Mouse (Mus musculus) liver, embryonic 11.5 days (tissue): Measurements from ENCODE around the gene Samd11. TPM values are rescaled to one million over a fixed set of nuclear protein-coding genes. Genes with fewer than 3 reads are reported as not detected.
A peak's percentile ranks its signal among the peaks of the same experiment; 100 is the strongest.

ENCODE experiments used
- ATAC-seq: fragments of 200-750 bp; cut with Nextera tagmentation; replicated peaks from 2 replicates; pipeline ENCODE4 v1.8.0; 2017; ENCODE audit warnings: moderate number of reproducible peaks, mild to moderate bottlenecking, moderate TSS enrichment, moderate library complexity; ENCODE audit not compliant: low FRiP score
- DNase-seq: peaks from one replicate; pipeline ENCODE4 v3.0.0-alpha.2; 2017; ENCODE audit warnings: low spot score
- H3K27ac ChIP-seq: fragments of 300-500 bp; sonication (generic); 2 replicates; pipeline ENCODE4 v1.5.1; 2014; ENCODE audit warnings: mild to moderate bottlenecking, low read depth, low read length, control low read depth
- H3K27me3 ChIP-seq: fragments of 300-500 bp; sonication (generic); replicated peaks from 2 replicates; pipeline ENCODE4 v1.6.1; 2014; ENCODE audit warnings: low read length, mixed read lengths; ENCODE audit not compliant: control insufficient read depth, insufficient read depth
- H3K36me3 ChIP-seq: fragments of 300-500 bp; sonication (generic); 2 replicates; pipeline ENCODE4 v1.6.1; 2014; ENCODE audit warnings: mild to moderate bottlenecking, low read length, moderate library complexity, mixed read lengths; ENCODE audit not compliant: control insufficient read depth, insufficient read depth
- H3K4me1 ChIP-seq: fragments of 300-500 bp; sonication (generic); replicated peaks from 2 replicates; pipeline ENCODE4 v1.6.1; 2014; ENCODE audit warnings: low read length, mixed read lengths; ENCODE audit not compliant: control insufficient read depth, insufficient read depth
- H3K4me2 ChIP-seq: fragments of 300-500 bp; sonication (generic); 2 replicates; pipeline ENCODE4 v1.6.1; 2014; ENCODE audit warnings: mild to moderate bottlenecking, control low read depth, moderate library complexity
- H3K4me3 ChIP-seq: fragments of 300-500 bp; sonication (generic); 2 replicates; pipeline ENCODE4 v1.5.1; 2014; ENCODE audit warnings: low read depth, low read length, control low read depth
- H3K9ac ChIP-seq: fragments of 300-500 bp; sonication (generic); 2 replicates; pipeline ENCODE4 v1.6.1; 2014; ENCODE audit warnings: low read depth, low read length, control low read depth
- H3K9me3 ChIP-seq: fragments of 300-500 bp; sonication (generic); 2 replicates; pipeline ENCODE4 v1.6.1; 2016; ENCODE audit warnings: low read length, inconsistent platforms, mixed read lengths; ENCODE audit not compliant: control insufficient read depth
- WGBS: fragments of 180-500 bp; shearing (Covaris S2); extraction: QIAGEN DNeasy Blood & Tissue Kit; methylation state at CpG from one replicate; pipeline ENCODE4 v1.1.7; 2014; 5-methylcytosine and 5-hydroxymethylcytosine counted together
- polyA plus RNA-seq: library from polyadenylated mRNA; unstranded; fragments of >200 nt; fragmentation: Nextera tagmentation; extraction: Ambion mirVana; gene quantifications from 2 replicates; pipeline ENCODE4 v1.2.1, GENCODE M21; 2014

Samd11 gene
- polyA plus RNA-seq, 1 experiment from 2014 or later: 9.7 TPM

DNA sequence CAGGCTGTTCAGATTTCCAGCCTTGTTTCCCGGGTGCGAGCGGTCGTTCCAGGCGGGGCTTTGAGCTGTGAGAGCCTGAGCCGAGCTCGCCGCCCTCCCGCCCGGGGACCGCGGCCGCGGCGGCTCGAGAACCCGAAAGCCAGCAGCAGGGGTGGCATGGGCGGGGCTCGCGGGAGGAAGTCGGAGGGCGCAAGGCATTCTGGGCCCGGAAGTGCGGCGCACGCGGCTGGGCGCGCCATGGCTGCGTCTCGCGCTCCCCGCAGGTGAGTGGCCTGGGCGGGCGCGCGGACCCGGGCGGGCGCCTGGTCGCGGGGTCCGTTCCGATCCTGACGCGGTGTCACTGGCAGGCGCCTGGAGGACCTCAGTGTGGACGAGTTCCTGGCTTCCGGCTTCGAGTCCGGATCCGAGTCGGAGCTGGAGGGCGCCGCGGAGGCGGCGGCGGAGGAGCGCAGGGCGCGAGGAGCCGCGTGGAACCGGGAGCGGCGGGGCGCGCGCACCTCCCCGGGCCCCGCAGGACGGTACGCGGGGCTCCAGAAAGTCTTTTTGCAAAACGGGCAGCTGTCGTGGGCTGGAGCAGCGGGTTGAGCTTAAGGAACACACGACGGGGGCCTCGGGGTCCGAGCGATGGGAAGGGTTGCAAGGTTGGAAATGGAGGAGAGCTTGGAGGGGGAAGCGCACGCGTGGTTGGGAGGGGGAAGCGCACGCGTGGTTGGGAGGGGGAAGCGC is 19.5 kb downstream of the Samd11 start, which contains the start of gene Noc2l:
Gene Noc2l (plus strand): TSS at position 203 of the 726 bp plus-strand sequence.
- under 1% methylated on average over 85 of the region's 90 CpGs for WGBS
- peak within 1 kb of the TSS; percentile 99 for H3K27ac ChIP-seq
- peak within 1 kb of the TSS; percentile 94 for H3K4me3 ChIP-seq
- H3K4me2 ChIP-seq: peak within 1 kb of the TSS; percentile 98
- peaks cover 45% of the 10 kb centered on the region for H3K36me3 ChIP-seq
- peaks cover 16% of the 10 kb centered on the region for H3K4me1 ChIP-seq
- H3K27me3 ChIP-seq: no peaks in the 10 kb centered on the region
- H3K9ac ChIP-seq: peak within 1 kb of the TSS; percentile 93
- no peaks in the 10 kb centered on the region for H3K9me3 ChIP-seq
- DNase-seq: peak; percentile 96
- ATAC-seq: peak; percentile 86

DNA sequence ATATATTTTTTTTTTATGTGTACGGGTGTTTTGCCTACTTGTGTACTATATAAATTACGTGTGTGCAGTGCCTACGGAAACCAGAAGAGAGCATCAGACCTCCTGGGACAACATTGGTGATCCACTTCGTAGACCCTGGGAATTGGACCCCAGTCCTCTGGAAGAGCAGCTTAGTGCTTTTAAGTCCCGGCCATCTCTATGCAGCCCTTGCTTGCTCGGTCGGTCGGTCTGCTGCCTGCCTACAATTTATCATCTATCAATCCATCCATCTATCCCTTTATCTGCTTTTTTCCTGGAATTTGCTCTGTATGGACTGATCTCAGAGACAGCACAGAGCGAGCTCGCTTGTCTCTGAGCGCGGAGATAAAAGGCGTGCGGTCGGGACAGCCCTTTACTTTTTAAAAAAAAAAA is 20.1 kb downstream of the Samd11 start:
- Histone ChIP-seq H3K4me1 (peaks cover 16% of the 10 kb centered on the region), H3K36me3 (peaks cover 44% of the 10 kb centered on the region), H3K27me3 (no peaks in the 10 kb centered on the region), H3K4me2 (peak overlapping the region; percentile 98), H3K9ac (peak overlapping the region; percentile 93), H3K9me3 (no peaks in the 10 kb centered on the region), H3K4me3 (peak overlapping the region; percentile 94), H3K27ac (peak overlapping the region; percentile 99)
- under 1% methylated on average over 15 of the region's 15 CpGs for WGBS
- DNase-seq: no peak
- peak; percentile 40 for ATAC-seq

DNA sequence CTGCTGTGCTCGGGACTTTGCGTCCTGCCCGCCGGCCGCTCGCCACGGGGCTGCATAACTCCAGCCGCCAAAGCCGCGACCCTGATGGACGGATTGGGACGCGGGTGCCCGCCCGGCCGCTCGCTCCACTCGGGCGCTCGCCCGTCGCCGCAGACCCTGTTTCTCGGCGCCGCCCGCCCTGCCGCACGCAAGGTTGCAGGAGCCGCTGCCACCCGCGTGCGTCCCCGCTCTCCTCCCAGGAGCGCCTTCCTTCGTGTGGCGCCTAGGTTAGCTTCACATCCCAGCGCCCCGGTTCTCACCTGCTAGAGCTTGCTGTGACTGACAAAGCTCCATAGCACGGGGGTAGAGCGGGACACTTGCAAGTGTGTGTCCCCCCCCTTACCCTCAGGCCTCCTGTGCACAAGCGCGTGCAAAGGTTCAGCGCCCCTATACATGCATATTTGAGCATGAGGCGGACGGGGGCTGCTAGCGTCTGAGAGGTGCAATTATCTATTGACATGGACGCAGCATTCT is 20.7 kb downstream of the Samd11 start, which contains the start of gene Plekhn1:
Gene Plekhn1 (minus strand): TSS at position 157 of the 513 bp plus-strand sequence.
- WGBS: 0% methylated on average over 38 of the region's 48 CpGs

DNA sequence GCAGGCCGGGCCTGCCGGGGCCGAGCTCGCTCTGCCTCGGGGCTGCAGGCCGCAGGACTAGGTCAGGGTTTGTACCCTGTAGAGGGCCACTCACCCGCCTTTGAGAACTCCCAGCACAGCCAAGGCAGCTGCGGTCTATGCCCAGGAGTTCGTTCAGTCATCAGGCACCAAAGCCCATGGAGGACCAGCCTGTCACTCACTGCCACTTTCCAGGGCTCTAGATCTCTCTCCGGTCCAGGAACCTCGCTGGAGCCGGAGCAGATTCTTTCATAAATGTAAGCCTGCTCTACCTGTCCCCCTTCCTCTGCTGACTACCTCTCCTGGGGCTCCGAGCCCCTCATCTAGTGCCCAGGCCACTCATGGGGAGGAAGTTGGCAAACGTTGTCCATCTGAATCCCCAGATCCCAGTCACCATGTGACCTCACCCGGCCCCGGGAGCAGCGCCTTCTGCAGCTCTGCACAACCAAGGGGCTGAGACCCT is 21.4 kb downstream of the Samd11 start:
- ATAC-seq: no peak
- Histone ChIP-seq H3K9me3 (no peaks in the 10 kb centered on the region), H3K27ac (peak overlapping the region; percentile 55), H3K9ac (peak overlapping the region; percentile 90), H3K4me2 (peak overlapping the region; percentile 98), H3K36me3 (peaks cover 39% of the 10 kb centered on the region), H3K4me3 (peak overlapping the region; percentile 94), H3K27me3 (no peaks in the 10 kb centered on the region), H3K4me1 (peaks cover 19% of the 10 kb centered on the region)
- 16% methylated on average over 17 of the region's 17 CpGs for WGBS
- no peak for DNase-seq

More for the DNA sequence above, 20.7 kb downstream of the Samd11 start, which contains the start of gene Plekhn1:
- peak; percentile 82 for DNase-seq
- H3K4me1 ChIP-seq: peaks cover 16% of the 10 kb centered on the region
- no peaks in the 10 kb centered on the region for H3K9me3 ChIP-seq
- ATAC-seq: peak; percentile 33
- peak within 1 kb of the TSS; percentile 94 for H3K4me3 ChIP-seq
- no peaks in the 10 kb centered on the region for H3K27me3 ChIP-seq
- peaks cover 41% of the 10 kb centered on the region for H3K36me3 ChIP-seq
- peak within 1 kb of the TSS; percentile 99 for H3K27ac ChIP-seq
- peak within 1 kb of the TSS; percentile 93 for H3K9ac ChIP-seq
- H3K4me2 ChIP-seq: peak within 1 kb of the TSS; percentile 98

DNA sequence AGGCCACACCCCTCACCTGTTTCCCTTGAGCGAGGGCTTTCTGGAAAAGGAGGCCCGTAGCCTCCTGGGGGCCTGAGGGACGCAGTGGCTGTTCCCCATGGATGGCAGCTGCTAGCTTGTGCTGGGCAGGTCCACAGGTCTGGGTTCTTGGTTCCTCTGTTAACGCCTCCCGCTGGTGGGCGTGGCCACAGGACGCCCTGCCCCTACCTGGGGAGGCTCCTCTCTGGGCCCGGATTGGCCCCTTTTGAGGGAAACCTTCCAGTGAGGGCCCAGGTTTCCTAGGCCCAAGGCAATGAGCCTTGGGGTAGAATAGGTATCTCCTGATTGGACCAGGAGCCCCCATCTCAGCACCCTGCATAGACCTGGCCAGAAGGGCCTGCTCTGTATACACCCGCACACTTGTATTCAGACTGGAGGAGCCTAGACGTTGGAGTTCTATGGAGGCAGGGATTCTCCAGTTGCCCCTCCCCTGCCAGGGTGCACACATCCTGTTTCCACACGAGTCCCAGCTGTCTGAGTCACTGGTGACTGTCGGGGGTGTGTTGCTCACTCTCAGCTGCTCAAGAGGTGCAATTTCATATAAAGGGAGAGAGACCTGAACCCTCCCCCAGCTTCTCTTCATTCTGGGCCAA is 26.9 kb downstream of the Samd11 start:
- Histone ChIP-seq H3K27me3 (peaks cover under 1% of the 10 kb centered on the region; the same call in 1 of the 2 replicates), H3K4me1 (peaks cover 12% of the 10 kb centered on the region), H3K4me2 (0 out of 2 replicates have a peak overlapping the region, but pooled peaks have one; percentile 29), H3K36me3 (peaks cover 22% of the 10 kb centered on the region), H3K9ac (no peak overlapping the region; the same call in 1 of the 2 replicates), H3K4me3 (peak overlapping the region; percentile 10; the same call in 1 of the 2 replicates), H3K27ac (no peak overlapping the region), H3K9me3 (no peaks in the 10 kb centered on the region)
- DNase-seq (no peak), ATAC-seq (peak; percentile 40)
- WGBS: 36% methylated on average over 12 of the region's 12 CpGs

DNA sequence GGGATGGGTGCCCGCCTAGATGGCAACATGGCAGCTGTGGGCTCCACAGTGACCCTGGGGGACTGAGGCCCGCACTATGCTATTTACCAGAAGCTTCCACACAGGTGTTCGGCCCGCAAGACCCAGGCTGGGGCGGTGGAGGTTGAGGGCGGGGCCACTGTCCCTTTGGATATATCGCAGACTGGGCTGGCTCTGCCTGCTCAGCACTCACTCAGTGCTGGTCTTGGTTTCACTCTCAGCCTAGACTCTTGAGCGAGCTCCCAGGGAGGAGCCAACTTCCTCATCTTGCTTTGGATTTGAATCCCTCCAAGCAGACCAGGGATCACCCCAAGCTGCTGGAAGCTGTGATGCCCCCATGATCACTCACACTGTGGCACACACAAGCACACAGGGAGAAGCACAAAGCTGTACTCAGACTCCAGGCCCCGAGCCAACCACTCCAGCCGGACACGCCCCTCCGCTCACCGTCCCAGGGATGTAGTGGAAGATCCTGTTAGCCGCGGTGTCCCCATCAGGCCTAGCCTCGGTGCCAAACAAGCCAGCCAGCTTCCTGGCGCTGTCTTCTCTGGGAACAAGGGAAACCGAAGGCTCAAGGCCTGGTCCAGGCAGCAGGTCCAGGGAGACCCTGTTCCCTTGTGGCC is 27.6 kb downstream of the Samd11 start:
- peaks cover 2% of the 10 kb centered on the region; the same call in 1 of the 2 replicates for H3K27me3 ChIP-seq
- peaks cover 22% of the 10 kb centered on the region for H3K36me3 ChIP-seq
- H3K9me3 ChIP-seq: no peaks in the 10 kb centered on the region
- WGBS: 43% methylated on average over 18 of the region's 18 CpGs
- H3K4me3 ChIP-seq: peak overlapping the region; percentile 10; the same call in 1 of the 2 replicates
- no peak overlapping the region for H3K27ac ChIP-seq
- H3K4me2 ChIP-seq: peak overlapping the region; percentile 29
- DNase-seq: no peak
- ATAC-seq: peak; percentile 8; the same call in 1 of the 2 replicates
- H3K9ac ChIP-seq: peak overlapping the region; percentile 30; the same call in 1 of the 2 replicates
- peaks cover 12% of the 10 kb centered on the region for H3K4me1 ChIP-seq

DNA sequence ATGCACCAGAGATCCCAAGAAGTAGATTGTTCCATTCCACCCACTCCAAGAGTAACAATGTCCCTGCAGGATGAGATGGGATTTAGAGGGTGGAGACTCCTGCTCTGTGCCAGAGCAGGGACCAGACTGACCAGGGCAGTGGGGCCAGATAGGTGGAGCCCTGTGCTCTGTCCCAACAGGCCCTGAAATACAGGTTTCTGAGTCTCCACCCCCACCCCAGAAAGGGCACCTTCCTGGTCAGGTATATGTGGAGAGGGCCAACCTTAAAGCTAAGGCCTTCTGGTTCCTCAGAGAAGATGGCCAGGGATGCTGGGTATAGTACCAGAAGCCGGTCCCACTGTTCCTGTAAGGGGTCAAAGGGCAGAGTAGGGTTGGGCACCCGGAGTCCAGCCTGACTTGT is 31.2 kb downstream of the Samd11 start:
- no peak for ATAC-seq
- Histone ChIP-seq H3K9ac (no peak overlapping the region), H3K36me3 (no peaks in the 10 kb centered on the region; the same call in 1 of the 2 replicates), H3K4me3 (no peak overlapping the region), H3K27me3 (peaks cover 2% of the 10 kb centered on the region; the same call in 1 of the 2 replicates), H3K9me3 (no peaks in the 10 kb centered on the region), H3K27ac (no peak overlapping the region), H3K4me2 (no peak overlapping the region), H3K4me1 (peaks cover 9% of the 10 kb centered on the region)
- 84% methylated on average over 2 of the region's 2 CpGs for WGBS
- DNase-seq: no peak

DNA sequence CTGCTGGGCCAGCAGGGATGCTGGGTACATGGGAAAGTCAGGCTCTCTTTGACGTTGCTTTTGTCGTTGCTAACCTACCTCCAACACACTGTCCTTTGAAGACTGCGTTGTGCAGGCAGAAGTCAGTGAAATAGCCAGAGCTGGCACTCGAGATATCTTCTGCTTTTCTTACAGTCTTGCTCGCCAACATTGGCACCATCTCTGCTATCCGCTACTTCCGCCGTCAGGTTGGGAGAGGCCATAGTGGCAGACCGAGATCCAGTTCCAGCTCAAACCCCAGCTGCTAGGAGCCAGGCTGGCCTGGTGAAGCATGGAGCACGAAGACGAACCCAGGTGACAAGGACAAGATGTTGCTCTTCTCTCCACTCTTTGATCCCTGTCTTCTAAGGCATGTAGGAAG is 35.5 kb downstream of the Samd11 start:
- WGBS: 85% methylated on average over 11 of the region's 11 CpGs
- Histone ChIP-seq H3K9me3 (no peaks in the 10 kb centered on the region), H3K27ac (no peak overlapping the region), H3K4me1 (no peaks in the 10 kb centered on the region), H3K9ac (no peak overlapping the region), H3K4me2 (no peak overlapping the region), H3K36me3 (no peaks in the 10 kb centered on the region), H3K4me3 (no peak overlapping the region), H3K27me3 (peaks cover 2% of the 10 kb centered on the region; the same call in 1 of the 2 replicates)
- DNase-seq (no peak), ATAC-seq (no peak)
